Mouse (Mus musculus) gastrocnemius, postnatal 36 days (tissue): Measurements from ENCODE around the gene Pramef6. TPM values are rescaled to one million over a fixed set of nuclear protein-coding genes. Genes with fewer than 3 reads are reported as not detected.
"Not testable (repeated sequence)": the region's sequence is repeated elsewhere in the genome, so short reads cannot be mapped to it uniquely, and the experiment has no call there.

ENCODE experiments used
- DNase-seq, 2 experiments: peaks; one replicate each; pipeline ENCODE4 v3.0.0; 2022
- intact Hi-C: fragments of 180-260 bp; cut with DNase I; formaldehyde crosslinking; loops from one replicate; pipeline ENCODE4 v1.15.1; 2025
- long read RNA-seq, 2 experiments: library from polyadenylated mRNA; stranded (forward); transcript quantifications; one replicate each; pipeline ENCODE4 v2.0.0; 2021
- total RNA-seq, 2 experiments: library from RNA; stranded (reverse); gene quantifications; 2 replicates each; pipeline ENCODE4 v1.2.3; 2021

Gene Pramef6
- total RNA-seq: not detected
- long read RNA-seq, experiment 1: 0 reads
- long read RNA-seq, experiment 2: 0 reads

- DNase-seq: not testable (repeated sequence)
- intact Hi-C loops: loop anchor here (5.0 kb wide), 1 partner anchor 293 kb away; no protein-coding TSS in a partner anchor
Observed at GRCm38 (mm10) chr4:143900280-143900679, at the start of gene Pramef6. TSS of gene Pramef6 (minus strand) at chr4:143900380.

DNA sequence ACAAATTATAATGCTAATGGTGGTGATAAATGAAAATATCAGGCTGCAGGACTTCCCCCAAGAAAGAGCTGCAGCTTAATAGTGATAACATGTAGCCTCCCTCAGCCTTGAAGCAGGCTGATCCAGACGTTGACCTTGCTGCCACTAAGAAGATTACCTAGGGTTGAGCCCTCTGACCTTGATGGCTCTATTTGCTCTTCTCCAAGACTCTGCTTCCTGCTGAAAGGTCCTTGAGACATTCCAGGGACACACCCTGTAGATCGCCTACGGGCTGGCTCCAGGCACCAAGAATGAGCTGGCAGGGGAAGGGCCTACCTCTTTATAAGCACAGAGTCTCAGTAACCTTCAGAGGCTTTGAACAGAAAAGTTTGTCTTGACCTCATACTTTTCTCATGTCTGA, 5.8 kb downstream of the Pramef6 start:
- intact Hi-C loops, DNase-seq: not testable (repeated sequence)

DNA sequence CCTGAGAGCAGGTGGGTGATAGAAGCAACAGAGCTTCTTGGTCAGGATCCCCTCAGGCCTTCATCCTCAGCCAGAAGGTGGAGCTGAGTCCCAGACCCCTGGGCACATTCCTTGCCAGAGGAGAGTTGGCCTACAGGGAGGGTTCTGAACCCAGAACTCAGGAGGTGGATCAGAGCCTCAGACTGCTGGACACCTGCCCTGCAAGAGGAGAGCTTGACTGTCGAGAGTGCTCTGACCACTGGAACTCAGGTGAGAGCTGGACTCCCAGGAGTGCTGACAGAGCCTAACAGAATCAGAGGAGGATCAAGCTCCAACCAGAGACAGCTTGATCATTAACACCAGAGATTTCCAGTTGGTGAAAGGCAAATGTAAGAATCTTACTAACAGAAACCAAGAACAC, 17.8 kb downstream of the Pramef6 start:
- DNase-seq, intact Hi-C loops: not testable (repeated sequence)

DNA sequence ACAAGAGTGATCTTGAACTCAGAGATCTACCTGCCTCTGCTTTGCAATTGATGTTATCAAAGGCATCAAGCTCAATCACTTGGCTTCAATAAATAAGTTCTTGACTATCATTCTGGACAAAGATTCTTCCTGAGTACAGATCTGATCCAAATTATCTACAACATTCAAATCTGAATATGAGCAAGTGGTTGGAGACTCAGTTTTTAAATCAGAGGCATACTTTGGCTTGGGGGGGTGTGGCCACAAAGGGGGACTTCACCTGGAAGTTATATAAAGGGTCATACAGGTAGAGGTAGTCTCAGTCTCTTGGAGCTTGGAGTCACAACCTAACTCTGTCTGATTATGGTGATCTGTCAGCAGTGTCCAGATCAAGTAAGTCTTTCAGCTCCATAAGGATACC, 54.0 kb downstream of the Pramef6 start, which contains the start of gene Gm13103:
Gene Gm13103 (plus strand): TSS at position 301 of the 400 bp plus-strand sequence.
- intact Hi-C loops, DNase-seq: not testable (repeated sequence)

Other genes with a start within 250 kb of the Pramef6 start
- gene Gm13088, start 243.1 kb downstream of the Pramef6 start, total RNA-seq: not detected
- not detected for gene Gm13089, start 197.7 kb downstream of the Pramef6 start, total RNA-seq
- not detected for gene Gm13078, start 180.9 kb downstream of the Pramef6 start, total RNA-seq
- not detected for gene Gm13023, start 111.0 kb downstream of the Pramef6 start, total RNA-seq
- not detected for gene Gm13084, start 84.3 kb downstream of the Pramef6 start, total RNA-seq
- not detected for gene Gm13103, start 53.9 kb downstream of the Pramef6 start, total RNA-seq
- not detected for gene Pramef25, start 50.6 kb upstream of the Pramef6 start, total RNA-seq
- not detected for gene Gm13101, start 66.6 kb upstream of the Pramef6 start, total RNA-seq
- gene Pramef17, start 94.0 kb upstream of the Pramef6 start, total RNA-seq: not detected
- not detected for gene Pramel4, start 158.7 kb upstream of the Pramef6 start, total RNA-seq
- gene Gm13102, start 206.1 kb upstream of the Pramef6 start, total RNA-seq: not detected